Mouse (Mus musculus) neural tube, embryonic 13.5 days (tissue): ENCODE measurements around the gene Cbx6. TPM values are rescaled to one million over a fixed set of nuclear protein-coding genes. Genes with fewer than 3 reads are reported as not detected.

ENCODE experiments used
- ATAC-seq: fragments of 200-750 bp; cut with Nextera tagmentation; 2 replicates; pipeline ENCODE4 v1.8.0; 2017; ENCODE audit warnings: low read depth, mild to moderate bottlenecking, moderate TSS enrichment, moderate library complexity
- H3K27ac ChIP-seq: fragments of 300-500 bp; sonication (generic); replicated peaks from 2 replicates; pipeline ENCODE4 v1.5.1; 2015; ENCODE audit warnings: moderate library complexity, mild to moderate bottlenecking, inconsistent platforms
- H3K27me3 ChIP-seq: fragments of 300-500 bp; sonication (generic); 2 replicates; pipeline ENCODE4 v1.6.1; 2015; ENCODE audit warnings: mild to moderate bottlenecking, inconsistent platforms
- H3K36me3 ChIP-seq: fragments of 300-500 bp; sonication (generic); 2 replicates; pipeline ENCODE4 v1.6.1; 2015; ENCODE audit warnings: mild to moderate bottlenecking, inconsistent platforms
- H3K4me1 ChIP-seq: fragments of 300-500 bp; sonication (generic); replicated peaks from 2 replicates; pipeline ENCODE4 v1.6.1; 2015; ENCODE audit warnings: inconsistent platforms
- H3K4me2 ChIP-seq: fragments of 300-500 bp; sonication (generic); 2 replicates; pipeline ENCODE4 v1.6.1; 2015; ENCODE audit warnings: inconsistent platforms, mild to moderate bottlenecking, moderate library complexity
- H3K4me3 ChIP-seq: fragments of 300-500 bp; sonication (generic); 2 replicates; pipeline ENCODE4 v1.5.1; 2015; ENCODE audit warnings: mild to moderate bottlenecking, inconsistent platforms
- H3K9ac ChIP-seq: fragments of 300-500 bp; sonication (generic); 2 replicates; pipeline ENCODE4 v1.6.1; 2015; ENCODE audit warnings: moderate library complexity, mild to moderate bottlenecking, inconsistent platforms
- H3K9me3 ChIP-seq: fragments of 300-500 bp; sonication (generic); 2 replicates; pipeline ENCODE4 v1.6.1; 2016; ENCODE audit warnings: inconsistent platforms
- WGBS: fragments of 180-500 bp; shearing (Covaris S2); methylation state at CpG from one replicate; pipeline ENCODE4 v1.1.7; 2015; 5-methylcytosine and 5-hydroxymethylcytosine counted together
- polyA plus RNA-seq: library from polyadenylated mRNA; unstranded; fragments of >200 nt; fragmentation: Nextera tagmentation; extraction: Ambion mirVana; gene quantifications from 2 replicates; pipeline ENCODE4 v1.2.1, GENCODE M21; 2015

Gene Cbx6
- polyA plus RNA-seq, 1 experiment from 2014 or later, result 39.8 TPM

GRCm38 (mm10) chr15:79858979-79859378 is 24.5 kb upstream of the Cbx6 start:
- H3K27me3 ChIP-seq, result no peaks in the 10 kb centered on the region
- H3K4me3 ChIP-seq, result no peak overlapping the region
- no peaks in the 10 kb centered on the region for H3K36me3 ChIP-seq
- no peak overlapping the region for H3K9ac ChIP-seq
- H3K4me1 ChIP-seq, result no peaks in the 10 kb centered on the region
- H3K27ac ChIP-seq, result no peak overlapping the region
- no peak for ATAC-seq
- WGBS, result 90% methylated on average over 5 of the region's 5 CpGs
- H3K4me2 ChIP-seq, result no peak overlapping the region
- no peaks in the 10 kb centered on the region for H3K9me3 ChIP-seq

DNA sequence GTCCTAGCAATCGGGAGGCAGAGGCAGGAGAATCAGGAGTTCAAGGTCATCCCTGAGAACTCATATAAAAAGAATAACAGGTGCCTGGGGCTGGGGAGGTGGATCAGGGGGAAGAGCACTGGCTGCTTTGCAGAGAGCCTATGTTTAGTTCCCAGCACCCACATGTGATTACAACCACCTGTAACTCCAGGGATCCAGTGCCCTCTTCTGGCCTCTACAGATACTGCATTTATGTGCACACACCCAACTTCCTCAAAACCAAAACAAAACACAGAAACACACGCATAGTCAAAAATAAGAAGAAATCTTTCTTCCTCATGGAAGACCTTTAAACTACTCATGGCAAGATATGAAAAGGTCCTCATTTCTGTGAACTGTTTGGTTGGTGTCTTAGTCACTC is 15.7 kb upstream of the Cbx6 start:
- 94% methylated on average over 2 of the region's 2 CpGs for WGBS
- peaks cover 10% of the 10 kb centered on the region; the same call in 1 of the 2 replicates for H3K4me1 ChIP-seq
- no peaks in the 10 kb centered on the region for H3K9me3 ChIP-seq
- ATAC-seq, result no peak
- H3K27me3 ChIP-seq, result no peaks in the 10 kb centered on the region
- no peak overlapping the region for H3K9ac ChIP-seq
- no peaks in the 10 kb centered on the region for H3K36me3 ChIP-seq
- no peak overlapping the region for H3K4me2 ChIP-seq
- no peak overlapping the region for H3K4me3 ChIP-seq
- H3K27ac ChIP-seq, result no peak overlapping the region

- Histone ChIP-seq H3K4me2 (no peak overlapping the region), H3K27me3 (no peaks in the 10 kb centered on the region), H3K9me3 (no peaks in the 10 kb centered on the region), H3K4me3 (no peak overlapping the region), H3K9ac (no peak overlapping the region), H3K36me3 (no peaks in the 10 kb centered on the region), H3K4me1 (peaks cover 10% of the 10 kb centered on the region; the same call in 1 of the 2 replicates), H3K27ac (no peak overlapping the region)
- ATAC-seq, result no peak
- WGBS, result 27% methylated on average over 5 of the region's 5 CpGs
These were observed 12.6 kb upstream of the Cbx6 start for GRCm38 (mm10) chr15:79847100-79847499.

DNA sequence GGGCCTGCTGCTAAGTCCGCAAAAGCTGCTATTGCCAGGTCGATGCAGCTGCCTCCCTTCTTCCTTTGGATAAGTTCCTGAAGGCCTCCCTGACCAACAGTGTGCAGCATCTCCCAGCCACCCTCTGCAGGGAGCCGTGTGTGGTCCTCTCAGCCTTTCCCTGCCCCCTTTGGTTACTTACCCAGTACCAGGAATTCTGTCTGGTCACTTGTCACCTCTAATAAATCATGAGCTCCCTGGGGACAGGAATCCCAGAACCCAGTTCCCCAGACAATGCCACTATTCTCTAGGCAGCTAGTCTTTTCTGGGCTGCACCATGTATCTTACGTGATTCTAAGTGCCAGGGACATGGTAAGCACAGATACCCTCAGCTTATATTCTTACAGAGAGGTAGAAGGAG is 11.5 kb upstream of the Cbx6 start:
- no peak overlapping the region for H3K4me2 ChIP-seq
- no peaks in the 10 kb centered on the region for H3K9me3 ChIP-seq
- 38% methylated on average over 4 of the region's 4 CpGs for WGBS

GRCm38 (mm10) chr15:79842985-79843384 is 8.5 kb upstream of the Cbx6 start:
- Histone ChIP-seq H3K27ac (no peak overlapping the region), H3K9me3 (no peaks in the 10 kb centered on the region), H3K36me3 (no peaks in the 10 kb centered on the region), H3K4me2 (no peak overlapping the region), H3K4me3 (no peak overlapping the region), H3K27me3 (no peaks in the 10 kb centered on the region), H3K9ac (no peak overlapping the region), H3K4me1 (peaks cover 10% of the 10 kb centered on the region; the same call in 1 of the 2 replicates)
- ATAC-seq, result no peak
- WGBS, result 89% methylated on average over 3 of the region's 3 CpGs

More for the DNA sequence above, 11.5 kb upstream of the Cbx6 start:
- no peak overlapping the region for H3K27ac ChIP-seq
- no peak for ATAC-seq
- H3K4me1 ChIP-seq, result peaks cover 10% of the 10 kb centered on the region; the same call in 1 of the 2 replicates
- H3K36me3 ChIP-seq, result no peaks in the 10 kb centered on the region
- H3K9ac ChIP-seq, result no peak overlapping the region
- no peak overlapping the region for H3K4me3 ChIP-seq
- no peaks in the 10 kb centered on the region for H3K27me3 ChIP-seq

GRCm38 (mm10) chr15:79840281-79840680 is 5.8 kb upstream of the Cbx6 start:
- no peak overlapping the region for H3K27ac ChIP-seq
- no peak overlapping the region for H3K9ac ChIP-seq
- ATAC-seq, result no peak
- WGBS, result 64% methylated on average over 2 of the region's 2 CpGs
- no peaks in the 10 kb centered on the region for H3K9me3 ChIP-seq
- H3K4me2 ChIP-seq, result no peak overlapping the region
- H3K27me3 ChIP-seq, result no peaks in the 10 kb centered on the region
- H3K4me3 ChIP-seq, result no peak overlapping the region
- H3K36me3 ChIP-seq, result no peaks in the 10 kb centered on the region
- peaks cover 8% of the 10 kb centered on the region for H3K4me1 ChIP-seq

DNA sequence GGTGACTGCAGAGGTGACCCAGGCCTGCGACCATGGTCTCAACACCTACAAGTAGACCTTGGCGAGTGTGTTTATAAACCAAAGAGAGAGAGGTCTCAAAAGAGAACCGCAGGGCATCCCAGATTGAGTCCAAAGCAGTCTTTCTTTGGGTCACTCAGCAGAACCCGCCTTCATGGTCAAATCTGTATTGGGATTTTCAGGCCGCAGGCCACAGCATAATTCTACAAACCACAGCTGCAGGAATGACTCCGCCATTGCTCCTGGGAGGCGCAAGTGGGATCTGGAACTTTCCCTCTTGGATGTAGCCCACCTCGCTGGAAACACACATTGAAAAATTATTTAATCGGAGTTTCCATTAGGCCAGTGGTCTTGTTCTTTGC is 383 bp upstream of the Cbx6 start:
- H3K4me2 ChIP-seq, result peak overlapping the region; percentile 95
- no peaks in the 10 kb centered on the region for H3K9me3 ChIP-seq
- H3K9ac ChIP-seq, result peak overlapping the region; percentile 68
- peaks cover 8% of the 10 kb centered on the region; the same call in 1 of the 2 replicates for H3K36me3 ChIP-seq
- no peak for ATAC-seq
- H3K27me3 ChIP-seq, result no peaks in the 10 kb centered on the region
- 43% methylated on average over 9 of the region's 9 CpGs for WGBS
- peaks cover 49% of the 10 kb centered on the region for H3K4me1 ChIP-seq
- H3K4me3 ChIP-seq, result peak overlapping the region; percentile 82
- H3K27ac ChIP-seq, result peak overlapping the region; percentile 98

DNA sequence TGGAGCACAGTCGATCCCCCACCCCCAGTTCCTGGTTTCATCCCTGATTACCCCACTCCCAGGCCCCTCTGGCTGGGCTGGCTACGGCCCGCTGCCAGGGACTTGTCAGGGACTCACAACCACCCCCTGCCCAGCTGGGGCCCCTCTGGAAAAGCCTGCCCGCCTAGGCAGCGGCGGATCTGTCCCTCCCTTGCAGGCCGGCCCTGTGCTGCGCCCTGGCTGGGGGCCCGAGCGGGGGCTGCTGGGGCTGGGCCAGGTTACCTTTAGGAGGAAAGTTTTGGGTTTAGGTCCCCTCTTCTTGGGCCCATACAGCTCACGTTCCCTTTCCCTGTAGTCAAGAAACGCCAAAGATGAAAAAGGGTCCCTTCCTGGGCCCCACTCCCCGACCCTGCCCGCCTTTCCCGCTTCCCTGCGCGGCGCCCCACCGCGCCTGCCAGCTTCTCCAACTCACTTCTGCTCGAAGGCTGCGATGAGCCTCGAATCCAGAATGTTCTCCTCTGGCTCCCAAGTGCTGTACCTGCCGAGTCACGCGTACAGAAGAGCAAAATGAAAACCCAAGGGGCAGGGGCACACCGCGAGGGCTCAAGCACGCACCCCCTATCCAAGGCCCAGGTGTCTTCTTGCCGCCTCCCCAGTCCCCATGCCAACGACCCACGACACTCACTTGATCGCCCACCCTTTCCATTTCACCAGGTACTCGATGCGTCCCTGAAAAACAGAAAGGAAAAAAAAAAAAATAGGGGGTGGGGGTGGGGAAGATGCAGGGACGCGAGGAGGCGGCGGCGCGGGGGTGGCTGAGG is 1.0 kb downstream of the Cbx6 start:
- H3K9me3 ChIP-seq, result no peaks in the 10 kb centered on the region
- H3K27ac ChIP-seq, result peak overlapping the region; percentile 98
- H3K4me3 ChIP-seq, result peak overlapping the region; percentile 82
- peaks cover 11% of the 10 kb centered on the region for H3K36me3 ChIP-seq
- 0 out of 2 replicates have a peak, but pooled peaks have one; percentile 3 for ATAC-seq
- WGBS, result under 1% methylated on average over 41 of the region's 41 CpGs
- no peaks in the 10 kb centered on the region for H3K27me3 ChIP-seq
- peak overlapping the region; percentile 95 for H3K4me2 ChIP-seq
- peaks cover 64% of the 10 kb centered on the region for H3K4me1 ChIP-seq
- peak overlapping the region; percentile 93 for H3K9ac ChIP-seq

DNA sequence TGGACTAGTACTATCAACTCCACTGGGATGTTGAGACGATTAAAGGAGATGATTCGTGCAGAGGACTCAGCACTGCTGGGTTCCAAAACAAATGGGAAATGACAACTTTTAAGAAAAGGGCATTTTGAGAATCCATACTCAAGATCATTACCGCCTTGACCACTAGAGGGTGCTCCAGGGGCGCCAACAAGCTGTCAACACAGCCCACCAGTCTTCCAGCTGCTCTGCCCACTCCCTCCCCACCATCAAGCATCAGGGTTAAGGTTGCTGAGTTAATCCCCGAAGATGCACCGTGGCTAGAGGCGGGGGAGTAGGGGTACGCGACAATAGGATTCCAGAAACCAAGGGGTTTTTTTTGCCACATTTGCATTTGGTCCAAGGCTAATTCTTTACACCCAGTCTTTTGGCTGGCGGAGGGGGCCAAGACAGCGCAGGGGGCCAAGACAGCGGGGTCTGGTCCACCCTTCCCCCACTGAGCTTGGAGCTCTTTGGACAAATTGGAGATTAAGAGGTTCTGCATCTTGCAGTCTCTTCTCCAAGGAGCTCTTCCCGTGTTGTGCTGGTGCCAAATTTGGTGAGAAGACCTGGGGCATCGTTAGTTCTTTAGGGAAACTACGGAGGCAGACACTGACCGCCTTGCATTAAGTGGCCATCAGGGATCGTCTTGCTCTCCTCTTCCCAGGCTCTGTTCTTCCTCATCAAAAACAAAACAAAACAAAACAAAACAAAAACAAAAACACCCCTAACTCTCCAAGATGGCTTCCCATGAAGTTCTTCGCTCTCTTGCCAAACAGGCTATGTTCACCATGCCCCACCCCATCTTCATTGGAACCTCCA is 2.2 kb downstream of the Cbx6 start:
- no peak for ATAC-seq
- no peaks in the 10 kb centered on the region for H3K27me3 ChIP-seq
- peaks cover 23% of the 10 kb centered on the region for H3K36me3 ChIP-seq
- peaks cover 75% of the 10 kb centered on the region for H3K4me1 ChIP-seq
- H3K4me3 ChIP-seq, result peak overlapping the region; percentile 82
- peak overlapping the region; percentile 98 for H3K27ac ChIP-seq
- H3K9ac ChIP-seq, result peak overlapping the region; percentile 93
- WGBS, result 30% methylated on average over 18 of the region's 18 CpGs
- no peaks in the 10 kb centered on the region for H3K9me3 ChIP-seq
- H3K4me2 ChIP-seq, result peak overlapping the region; percentile 95

DNA sequence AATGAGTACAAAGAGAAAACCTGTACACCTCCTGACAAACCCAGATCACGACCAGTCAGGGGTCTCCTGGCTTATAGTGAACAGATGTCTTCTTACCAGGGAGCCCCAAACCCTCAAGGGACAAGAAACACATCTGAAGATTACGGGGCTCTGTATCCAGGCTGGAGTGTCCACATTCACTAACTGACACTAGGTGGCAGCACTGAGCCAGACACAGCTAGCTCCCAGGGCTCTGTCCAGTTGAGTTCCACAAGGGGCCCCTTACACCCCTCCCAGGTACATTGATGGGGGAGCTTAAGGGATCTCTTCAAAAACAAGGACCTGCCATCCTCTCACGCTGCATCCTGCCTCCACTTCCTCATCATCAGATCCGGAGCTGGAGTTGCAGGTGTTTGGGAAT is 4.1 kb downstream of the Cbx6 start:
- Histone ChIP-seq H3K4me2 (no peak overlapping the region), H3K4me3 (no peak overlapping the region), H3K36me3 (peaks cover 35% of the 10 kb centered on the region), H3K27me3 (no peaks in the 10 kb centered on the region), H3K9me3 (no peaks in the 10 kb centered on the region), H3K4me1 (peaks cover 86% of the 10 kb centered on the region), H3K27ac (no peak overlapping the region), H3K9ac (peak overlapping the region; percentile 41; the same call in 1 of the 2 replicates)
- no peak for ATAC-seq
- 15% methylated on average over 4 of the region's 4 CpGs for WGBS

GRCm38 (mm10) chr15:79829431-79829830 is 5.1 kb downstream of the Cbx6 start:
- Histone ChIP-seq H3K9ac (peak overlapping the region; percentile 41), H3K4me3 (no peak overlapping the region), H3K27me3 (no peaks in the 10 kb centered on the region), H3K36me3 (peaks cover 36% of the 10 kb centered on the region), H3K4me2 (no peak overlapping the region), H3K4me1 (peaks cover 86% of the 10 kb centered on the region), H3K9me3 (no peaks in the 10 kb centered on the region), H3K27ac (no peak overlapping the region)
- ATAC-seq, result no peak
- 60% methylated on average over 5 of the region's 5 CpGs for WGBS
